ENCODE assay signal across 17 mouse cellular contexts in genomic region chr10:68865776-68866175, GRCm38 (mm10).
DNase-seq lines count a peak whose midpoint lies in the region; ATAC-seq lines count a peak whose summit lies in the region.
"Had no signal": no experiment of that assay in that cellular context is flagged by ENCODE, and none has a peak within 500 bp of the region (broad histone marks: within the 10 kb centered on the region; RNA-seq: fewer than 3 reads in every experiment).

No protein-coding gene starts in this region.

- WGBS in midbrain, embryonic 10.5 days = 24% methylated on average over 5 of the region's 5 CpGs
- 7% methylated on average over 5 of the region's 5 CpGs for whole genome bisulfite sequencing in midbrain, embryonic 14.5 days
- WGBS in embryonic facial prominence, embryonic 14.5 days = 40% methylated on average over 5 of the region's 5 CpGs

- H3K4me3 ChIP-seq in midbrain, embryonic 10.5 days = no peak overlapping the region
- no peak overlapping the region for H3K4me3 ChIP-seq in midbrain, embryonic 14.5 days (replicated peaks; ENCODE audit: low read depth, low read length)
- H3K4me3 ChIP-seq in embryonic facial prominence, embryonic 14.5 days (ENCODE audit: low read depth, low read length) = no peak overlapping the region
- H3K4me3 ChIP-seq: gastrocnemius, adult 2 months; heart, embryonic 13.5 days; intestine, embryonic 15.5 days had no signal

- no peaks in the 10 kb centered on the region for H3K27me3 ChIP-seq in midbrain, embryonic 10.5 days (ENCODE audit: low read depth, poor library complexity, severe bottlenecking)
- no peaks in the 10 kb centered on the region for H3K27me3 ChIP-seq in midbrain, embryonic 14.5 days (ENCODE audit: control insufficient read depth, insufficient read depth, low read length)
- no peaks in the 10 kb centered on the region for H3K27me3 ChIP-seq in embryonic facial prominence, embryonic 14.5 days (replicated peaks; ENCODE audit: control insufficient read depth, insufficient read depth, low read length)
- H3K27me3 ChIP-seq: heart, embryonic 13.5 days; intestine, embryonic 15.5 days had no signal

- no peak overlapping the region for H3K4me2 ChIP-seq in midbrain, embryonic 14.5 days (ENCODE audit: low read length)
- no peak overlapping the region for H3K4me2 ChIP-seq in embryonic facial prominence, embryonic 14.5 days (ENCODE audit: low read depth, low read length)
- H3K4me2 ChIP-seq: heart, embryonic 13.5 days; hindbrain, embryonic 14.5 days; intestine, embryonic 15.5 days had no signal

- ATAC-seq in midbrain, embryonic 14.5 days (ENCODE audit: low FRiP score, low TSS enrichment) = no peak
- no peak for ATAC-seq in embryonic facial prominence, embryonic 14.5 days (ENCODE audit: low read depth)
- ATAC-seq: forebrain, embryonic 14.5 days; intestine, embryonic 15.5 days had no signal

- no peak overlapping the region for H3K9ac ChIP-seq in midbrain, embryonic 14.5 days (replicated peaks; ENCODE audit: low read length)
- H3K9ac ChIP-seq in embryonic facial prominence, embryonic 14.5 days (ENCODE audit: low read depth, low read length) = no peak overlapping the region
- H3K9ac ChIP-seq: heart, embryonic 13.5 days; hindbrain, embryonic 14.5 days; intestine, embryonic 15.5 days had no signal

- no peaks in the 10 kb centered on the region for H3K36me3 ChIP-seq in midbrain, embryonic 10.5 days
- H3K36me3 ChIP-seq in midbrain, embryonic 14.5 days (ENCODE audit: control insufficient read depth, insufficient read depth, low read length) = no peaks in the 10 kb centered on the region
- no peaks in the 10 kb centered on the region for H3K36me3 ChIP-seq in embryonic facial prominence, embryonic 14.5 days (ENCODE audit: control insufficient read depth, insufficient read depth, low read length)
- H3K36me3 ChIP-seq: heart, embryonic 13.5 days; intestine, embryonic 15.5 days had no signal

- H3K4me1 ChIP-seq in midbrain, embryonic 10.5 days = peaks cover 21% of the 10 kb centered on the region
- H3K4me1 ChIP-seq in midbrain, embryonic 14.5 days (ENCODE audit: control insufficient read depth, insufficient read depth, low read length) = peaks cover 4% of the 10 kb centered on the region; the same call in 1 of the 2 replicates
- H3K4me1 ChIP-seq in embryonic facial prominence, embryonic 14.5 days (ENCODE audit: control insufficient read depth, insufficient read depth, low read length) = peaks cover 21% of the 10 kb centered on the region
- H3K4me1 ChIP-seq: heart, embryonic 13.5 days; intestine, embryonic 15.5 days had no signal

- peak; percentile 17 for DNase-seq in embryo, embryonic 10.5 days (ENCODE audit: low spot score)
- no peak for DNase-seq in embryo, embryonic 9.5 days (ENCODE audit: extremely low spot score)
- DNase-seq in midbrain, embryonic 10.5 days (ENCODE audit: low spot score) = peak; percentile 14
- DNase-seq in midbrain, embryonic 14.5 days = no peak
- no peak for DNase-seq in embryonic facial prominence, embryonic 14.5 days (ENCODE audit: low spot score)
- no peak for DNase-seq in cerebellum, adult 8-10 months
- DNase-seq in left cerebral cortex, adult 11 months (ENCODE audit: low spot score) = no peak
- DNase-seq: adrenal gland, adult 2 months; adrenal gland, postnatal 25 days; cerebellum, adult 18-20 months; cerebellum, postnatal 10 days; gastrocnemius, adult 2 months; gastrocnemius, postnatal 25 days had no signal

- H3K27ac ChIP-seq in midbrain, embryonic 10.5 days (replicated peaks) = no peak overlapping the region
- no peak overlapping the region for H3K27ac ChIP-seq in midbrain, embryonic 14.5 days (replicated peaks; ENCODE audit: low read depth, low read length)
- 0 out of 2 replicates have a peak overlapping the region, but pooled peaks have one; percentile 82 for H3K27ac ChIP-seq in embryonic facial prominence, embryonic 14.5 days (replicated peaks; ENCODE audit: low read depth, low read length)
- H3K27ac ChIP-seq: heart, embryonic 13.5 days; hindbrain, embryonic 14.5 days; intestine, embryonic 15.5 days had no signal

- H3K9me3 ChIP-seq in midbrain, embryonic 10.5 days (replicated peaks) = no peaks in the 10 kb centered on the region
- H3K9me3 ChIP-seq in midbrain, embryonic 14.5 days (ENCODE audit: control insufficient read depth, low read length) = no peaks in the 10 kb centered on the region
- no peaks in the 10 kb centered on the region for H3K9me3 ChIP-seq in embryonic facial prominence, embryonic 14.5 days (ENCODE audit: control insufficient read depth, low read length)
- H3K9me3 ChIP-seq: heart, embryonic 13.5 days; intestine, embryonic 15.5 days had no signal

Comparison
In these comparisons a context has a peak if more than half of its experiments do, and no peak if none do; other contexts are left out.
1. DNase-seq: peak in embryo, embryonic 10.5 days (single experiment) and midbrain, embryonic 10.5 days (single experiment); none in embryo, embryonic 9.5 days (single experiment), midbrain, embryonic 14.5 days (single experiment), embryonic facial prominence, embryonic 14.5 days (single experiment), cerebellum, adult 8-10 months (single experiment) and left cerebral cortex, adult 11 months (single experiment).